Mouse (Mus musculus) cerebellum, adult 11 months (tissue): ENCODE results near the gene Tmem200b.
A peak's percentile ranks its signal among the peaks of the same experiment; 100 is the strongest.

Source experiments
- DNase-seq: peaks from one replicate; pipeline ENCODE4 v3.0.0; 2022

Gene Tmem200b

GRCm38 (mm10) chr4:131911521-131911920, 10.1 kb upstream of the Tmem200b start:
- no peak for DNase-seq

DNA sequence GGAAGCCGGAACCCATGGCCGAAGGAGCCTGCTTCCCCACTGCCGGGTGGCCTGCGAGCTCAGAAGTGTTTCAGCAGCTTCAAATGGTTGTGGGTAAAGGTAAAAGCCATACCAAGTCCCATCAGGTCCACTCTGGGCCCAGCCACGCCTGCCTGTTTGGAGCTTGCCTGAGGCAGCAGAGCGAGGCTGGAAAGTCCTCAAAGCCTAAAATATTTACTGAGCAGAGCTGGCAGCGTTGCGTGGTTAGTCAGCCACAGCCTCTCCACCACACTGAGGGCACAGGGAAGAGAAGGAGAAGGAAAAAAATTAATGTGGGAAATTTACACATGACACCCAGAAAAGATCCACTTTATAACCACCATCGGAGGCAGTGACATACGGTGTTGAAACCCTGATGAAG, 8.0 kb upstream of the Tmem200b start:
- no peak for DNase-seq

DNA sequence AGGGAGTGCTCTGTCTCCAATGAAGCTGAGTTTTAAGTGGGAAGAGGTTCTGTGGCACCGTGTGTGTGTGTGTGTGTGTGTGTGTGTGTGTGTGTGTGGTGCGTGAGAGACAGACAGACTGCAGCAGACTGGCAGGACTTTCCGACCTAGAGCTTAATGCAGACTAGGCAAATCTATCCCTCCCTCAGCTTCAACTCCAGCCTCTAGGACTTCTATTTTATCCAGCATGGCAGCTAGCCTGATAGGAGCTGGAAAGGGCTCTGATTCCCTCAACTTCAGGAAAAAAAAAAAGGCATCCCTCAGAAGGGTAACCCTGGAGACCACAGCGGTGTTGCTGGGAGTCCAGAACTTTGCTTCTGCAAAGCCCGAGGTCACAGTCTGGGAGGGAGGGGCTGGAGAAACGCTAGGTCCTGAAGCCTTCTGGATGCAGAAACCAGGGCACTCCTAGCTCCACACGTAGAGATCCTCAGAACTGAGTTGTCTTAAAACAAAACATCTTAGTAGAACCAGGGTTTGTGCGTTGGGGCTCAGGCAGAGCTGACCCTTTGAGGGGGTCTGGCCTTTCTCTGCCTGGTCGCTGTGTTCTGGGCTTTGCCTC, 7.4 kb upstream of the Tmem200b start:
- DNase-seq: no peak

DNA sequence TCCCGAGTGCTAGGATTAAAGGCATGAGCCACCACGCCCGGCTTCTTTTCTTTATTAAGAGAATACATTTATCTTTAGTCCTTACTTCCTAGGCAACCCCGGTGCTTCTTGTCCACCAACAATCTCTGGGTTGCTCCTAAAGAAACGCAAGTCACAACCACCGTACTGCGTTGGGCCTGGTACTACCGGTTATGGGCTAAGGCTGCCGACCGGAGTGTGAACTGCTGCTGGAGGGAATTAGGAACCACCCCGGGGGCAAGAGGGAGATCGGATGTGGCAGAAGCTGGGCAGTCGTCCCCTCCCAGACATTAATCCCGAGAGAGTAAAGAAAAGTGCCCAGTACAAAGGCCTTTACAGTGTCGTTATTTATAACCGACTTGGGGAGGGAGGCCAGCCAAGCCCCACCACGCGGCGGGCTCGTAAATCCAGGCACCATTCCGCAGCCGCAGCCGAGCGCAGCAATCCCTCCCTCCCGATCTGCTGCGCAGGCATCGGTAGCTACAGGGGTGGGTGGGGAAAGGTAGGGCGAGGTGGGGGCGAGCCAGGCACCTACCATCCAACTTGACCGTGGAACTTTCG, 6.6 kb upstream of the Tmem200b start:
- DNase-seq: no peak

- DNase-seq: no peak
Measured at GRCm38 (mm10) chr4:131915821-131916328, 5.7 kb upstream of the Tmem200b start.

GRCm38 (mm10) chr4:131916425-131916824, 5.1 kb upstream of the Tmem200b start:
- peak; percentile 53 for DNase-seq

DNA sequence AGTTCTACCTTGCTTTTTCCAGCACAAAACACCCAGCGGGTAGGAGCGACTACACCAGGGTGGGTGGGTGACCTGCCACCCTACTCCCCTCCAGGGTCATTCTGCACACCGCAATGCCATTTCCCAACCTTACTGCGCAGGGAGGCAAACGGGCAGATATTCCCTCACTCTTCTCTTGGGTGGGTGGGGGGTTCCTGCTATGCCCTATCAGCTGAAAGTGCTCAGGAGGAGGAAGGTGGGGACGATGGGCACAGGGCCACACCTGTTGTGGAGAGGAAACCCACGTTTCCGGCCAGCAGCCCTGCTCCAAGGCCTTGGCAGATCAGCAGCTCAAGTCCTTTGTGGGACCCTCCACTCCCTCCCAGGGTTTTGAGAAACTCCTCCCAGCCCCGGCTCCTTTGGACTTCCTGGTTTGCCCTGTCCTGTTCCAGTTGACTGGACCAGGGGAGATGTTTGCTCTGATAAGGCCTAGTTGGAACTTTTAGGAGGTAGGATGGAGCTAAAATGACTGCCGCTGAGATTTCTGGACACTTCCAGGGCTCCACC, 4.5 kb upstream of the Tmem200b start:
- DNase-seq: no peak

DNA sequence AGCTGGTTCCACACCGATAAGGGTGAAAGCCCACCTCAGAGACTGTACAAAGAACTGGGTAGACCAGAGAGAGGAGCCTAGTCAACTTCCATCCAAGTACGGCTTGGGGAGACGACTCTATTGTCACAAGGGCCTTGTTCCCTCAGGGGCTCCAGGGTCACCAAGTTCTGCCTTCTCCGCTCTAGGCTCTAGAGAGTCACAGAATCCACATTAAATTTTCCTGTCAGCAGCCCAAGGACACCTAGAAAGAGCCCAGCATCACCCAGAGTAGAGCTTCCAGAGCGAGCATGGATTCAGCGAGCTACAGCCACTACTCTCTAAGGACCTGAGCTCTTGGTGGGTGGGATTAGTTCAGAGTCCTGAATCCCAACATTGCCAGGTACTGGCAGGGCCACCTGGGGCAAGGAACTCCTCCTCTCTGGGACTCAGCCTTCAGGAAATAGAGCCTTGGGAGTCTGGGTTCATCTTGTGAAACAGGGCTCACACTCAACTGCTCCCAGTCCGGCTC, 3.5 kb upstream of the Tmem200b start:
- no peak for DNase-seq

- no peak for DNase-seq
Measured at GRCm38 (mm10) chr4:131918711-131919500, 2.7 kb upstream of the Tmem200b start.

DNA sequence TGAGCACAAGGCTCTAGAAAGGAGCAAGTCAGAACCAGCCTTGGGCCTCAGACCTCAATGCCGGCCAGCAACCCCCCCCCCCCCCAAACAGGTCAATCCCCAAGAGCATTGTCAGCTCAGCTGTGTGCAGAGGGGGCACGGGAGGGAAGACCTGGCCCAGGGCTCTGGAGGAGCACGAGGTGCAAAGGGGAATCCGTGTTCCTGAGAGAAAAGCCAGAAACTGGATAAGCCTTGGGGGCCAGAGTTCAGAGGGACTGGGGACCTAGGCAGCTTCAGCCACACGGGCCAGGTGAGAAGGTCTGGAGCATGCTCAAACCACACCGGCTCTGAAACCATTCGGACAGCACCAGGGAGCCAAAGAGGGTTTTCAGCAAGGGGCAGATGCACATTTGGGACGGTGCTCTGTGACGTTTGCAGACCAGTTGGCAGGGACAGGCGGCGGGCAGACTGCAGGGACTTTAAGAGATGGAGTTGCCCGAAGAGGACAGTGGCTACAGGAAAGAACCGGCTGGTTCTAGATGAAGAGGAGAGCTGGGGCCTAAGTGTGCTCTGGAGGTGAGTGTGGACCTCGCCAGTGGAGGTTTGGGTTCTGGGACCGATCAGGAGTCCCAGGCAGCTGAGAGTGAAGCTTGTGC, 1.9 kb upstream of the Tmem200b start:
- DNase-seq: no peak

- DNase-seq: no peak
Measured at GRCm38 (mm10) chr4:131920141-131920594, 1.4 kb upstream of the Tmem200b start.

GRCm38 (mm10) chr4:131920595-131921351, 798 bp upstream of the Tmem200b start:
- no peak for DNase-seq

DNA sequence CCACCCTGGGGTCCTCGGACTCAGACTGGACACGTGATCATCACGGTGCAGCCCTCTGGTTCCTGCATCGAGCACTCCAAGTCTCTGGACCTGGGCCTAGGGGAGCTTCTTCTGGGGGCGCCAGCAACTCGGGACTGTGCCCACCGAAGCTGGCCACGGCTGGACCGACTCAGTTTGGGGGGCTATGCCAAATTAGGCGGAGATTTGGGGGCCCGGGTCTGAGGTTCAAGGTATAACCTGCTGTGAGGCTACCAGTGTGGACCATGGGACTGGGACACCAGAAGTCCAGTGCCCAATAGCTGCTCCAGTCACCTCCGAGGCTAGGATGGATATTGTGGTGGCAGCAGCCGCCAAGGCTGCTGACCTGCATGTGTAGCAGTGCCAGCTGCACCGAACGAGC, 833 bp downstream of the Tmem200b start:
- DNase-seq: no peak

- no peak for DNase-seq
Measured at GRCm38 (mm10) chr4:131924096-131924810, 2.7 kb downstream of the Tmem200b start.

DNA sequence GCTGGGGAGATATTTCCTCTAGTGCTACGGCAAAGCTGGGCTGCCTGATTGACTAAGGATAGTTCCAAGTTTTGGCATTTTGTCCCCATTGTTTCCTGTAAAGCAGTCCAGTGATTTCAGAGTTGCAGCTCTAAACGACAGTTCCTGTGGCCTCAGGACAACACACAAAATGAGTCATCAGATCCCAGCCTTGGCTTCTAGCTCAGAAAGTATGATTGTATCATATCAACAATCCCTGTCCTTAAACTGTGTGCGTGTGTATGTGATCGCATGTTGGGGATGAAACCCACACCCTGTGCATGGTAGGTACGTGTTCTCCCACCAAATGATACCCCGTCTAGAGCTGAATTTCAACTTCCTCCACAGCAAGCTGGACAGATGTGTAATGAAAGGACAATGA, 7.6 kb downstream of the Tmem200b start:
- no peak for DNase-seq

DNA sequence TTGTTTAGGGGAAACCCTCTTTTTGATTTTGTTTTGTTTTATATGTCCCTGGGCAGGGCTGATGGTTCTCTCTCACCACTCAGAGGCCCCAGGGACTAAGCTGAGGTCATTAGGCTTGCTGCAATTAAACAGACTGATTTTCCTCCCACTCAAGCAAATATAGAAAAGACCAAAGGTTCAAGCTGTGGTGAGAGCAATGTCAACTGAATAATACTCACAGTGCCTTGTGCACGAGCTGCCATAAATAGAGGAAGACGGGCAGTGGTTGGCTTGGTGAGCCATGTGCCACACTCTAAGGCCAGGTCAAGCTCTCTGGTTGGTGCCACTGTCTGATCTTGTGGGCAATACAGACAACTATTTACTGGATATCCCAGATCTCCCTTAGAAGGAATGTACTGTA, 17.9 kb downstream of the Tmem200b start:
- DNase-seq: no peak

DNA sequence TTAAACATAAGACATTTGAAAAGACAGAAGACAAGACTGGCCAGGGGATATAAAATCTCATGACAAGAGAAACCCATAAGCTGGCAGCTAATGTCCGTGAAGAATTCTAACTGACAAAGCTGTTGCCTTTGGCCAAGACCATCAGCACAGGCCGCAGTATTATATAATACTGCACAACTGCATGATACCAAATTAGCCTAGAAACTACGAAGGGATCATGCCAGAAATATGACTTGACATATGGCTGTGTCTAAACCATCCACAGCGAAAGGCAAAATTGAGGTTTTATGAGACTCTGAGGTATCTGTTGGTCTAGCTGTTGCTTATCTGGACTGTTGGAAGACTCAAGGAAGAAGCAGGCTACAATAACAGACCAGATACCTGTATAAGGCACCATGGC, 19.3 kb downstream of the Tmem200b start:
- DNase-seq: no peak

GRCm38 (mm10) chr4:131947848-131948247, 26.3 kb downstream of the Tmem200b start:
- DNase-seq: no peak

DNA sequence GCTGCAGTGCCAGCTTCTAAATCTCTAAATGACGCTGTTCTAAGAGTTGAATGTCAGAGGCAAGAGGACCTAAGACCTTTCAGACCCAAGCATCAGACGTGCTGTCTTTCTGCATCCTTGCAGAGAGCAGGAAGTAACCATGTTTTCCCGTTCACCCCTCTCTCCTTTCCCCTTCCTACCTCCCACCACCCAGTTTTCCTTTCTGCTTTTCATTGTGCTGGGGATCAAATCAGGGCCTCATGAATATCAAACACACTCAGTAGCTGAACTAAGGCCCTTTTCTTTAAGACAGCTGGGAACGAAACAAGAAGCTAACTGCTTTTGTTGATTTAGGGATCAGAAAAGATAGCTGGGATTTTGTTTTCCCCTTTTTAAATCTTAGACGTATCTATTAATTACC, 28.3 kb downstream of the Tmem200b start:
- no peak for DNase-seq

DNA sequence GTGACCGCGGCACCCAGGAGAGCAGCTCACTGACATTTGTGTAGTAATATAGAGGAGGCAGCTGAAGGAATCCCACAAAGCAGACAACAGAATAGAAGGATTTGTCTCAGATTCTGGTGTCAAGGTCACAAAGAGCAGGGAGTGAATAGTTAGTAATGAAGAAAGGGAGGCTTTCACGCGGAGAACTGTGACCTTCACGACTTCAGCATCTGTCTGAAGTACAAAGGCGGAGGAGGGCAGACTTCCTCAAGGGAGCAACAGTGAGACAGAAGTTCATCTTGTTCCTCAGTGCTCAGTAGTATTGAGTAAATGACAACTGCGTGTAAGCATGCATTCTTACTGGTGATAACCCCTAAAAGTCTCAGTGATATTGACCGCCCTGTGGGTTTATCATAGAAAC, 29.1 kb downstream of the Tmem200b start:
- DNase-seq: no peak

GRCm38 (mm10) chr4:131957161-131957560, 35.6 kb downstream of the Tmem200b start:
- DNase-seq: no peak

DNA sequence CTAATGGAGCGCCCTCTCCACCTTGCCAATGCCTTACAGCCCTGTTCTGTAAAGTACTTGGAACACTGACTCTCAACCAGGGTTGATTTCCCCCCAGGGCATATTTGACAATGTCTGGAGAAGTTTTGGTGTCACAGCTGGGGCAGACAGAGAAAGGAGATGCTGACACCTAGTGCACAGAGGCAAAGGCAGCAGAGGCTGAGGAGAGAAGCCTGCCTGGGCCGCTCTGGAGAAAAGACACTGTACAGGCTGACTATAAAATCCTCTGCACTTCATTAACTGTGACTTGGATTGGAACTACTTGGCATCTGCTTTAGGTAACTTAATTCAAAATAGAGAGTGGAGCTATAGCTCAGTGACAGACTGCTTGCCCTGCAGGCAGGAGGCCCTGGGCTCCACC, 47.3 kb downstream of the Tmem200b start:
- no peak for DNase-seq
